Mouse (Mus musculus) ES-Bruce4 (cell line): ENCODE measurements around the gene Tfpt.

ENCODE experiments used
- EP300 ChIP-seq: IDR thresholded peaks from 2 replicates; pipeline ENCODE4 v1.6.1; 2011; ENCODE audit warnings: low read depth, low read length; ENCODE audit not compliant: insufficient read depth
- POLR2A ChIP-seq: IDR thresholded peaks from one replicate; pipeline ENCODE4 v1.8.1; 2011; ENCODE audit warnings: low read length; ENCODE audit not compliant: insufficient read depth

GRCm38 (mm10) chr7:3643843-3644242, 14.1 kb upstream of the Tfpt start:
- TF ChIP-seq POLR2A (no peak), EP300 (no peak)
